Mouse (Mus musculus): ENCODE measurements around the gene Hoxb2.

Hoxb2 gene

DNA sequence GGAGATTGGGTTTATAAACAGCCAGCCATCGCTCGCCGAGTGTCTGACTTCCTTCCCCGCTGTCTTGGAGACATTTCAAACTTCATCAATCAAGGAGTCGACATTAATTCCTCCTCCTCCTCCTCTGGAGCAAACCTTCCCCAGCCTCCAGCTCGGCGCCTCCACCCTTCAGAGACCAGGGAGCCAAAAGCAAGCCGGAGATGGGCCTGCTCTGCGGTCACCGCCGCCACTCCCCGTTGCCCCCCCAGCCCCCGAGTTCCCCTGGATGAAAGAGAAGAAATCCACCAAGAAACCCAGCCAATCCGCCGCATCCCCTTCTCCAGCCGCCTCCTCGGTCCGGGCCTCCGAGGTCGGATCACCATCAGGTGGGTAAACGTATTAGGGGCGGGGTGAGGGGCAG, 1.5 kb downstream of the Hoxb2 start:
- DNase-seq (ENCODE audit: low spot score) = no peak

- peak; percentile 54 for DNase-seq (ENCODE audit: low spot score)
Observed at GRCm38 (mm10) chr11:96352691-96353521, 2.6 kb downstream of the Hoxb2 start.

DNA sequence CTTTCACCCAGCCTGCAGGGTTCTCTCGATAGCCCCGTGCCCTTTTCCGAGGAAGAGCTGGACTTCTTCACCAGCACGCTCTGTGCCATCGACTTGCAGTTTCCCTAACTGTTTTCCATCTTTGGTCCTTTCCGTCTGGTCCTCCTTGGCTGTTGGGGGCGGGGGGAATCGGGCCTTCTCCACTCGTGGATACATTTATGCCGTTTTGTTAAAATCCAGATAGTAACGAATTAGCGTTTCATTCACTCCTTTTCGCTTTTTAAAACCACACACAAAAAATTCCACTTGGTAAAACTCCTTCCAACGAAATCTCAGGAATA, 3.2 kb downstream of the Hoxb2 start:
- peak; percentile 43 for DNase-seq (ENCODE audit: low spot score)

DNA sequence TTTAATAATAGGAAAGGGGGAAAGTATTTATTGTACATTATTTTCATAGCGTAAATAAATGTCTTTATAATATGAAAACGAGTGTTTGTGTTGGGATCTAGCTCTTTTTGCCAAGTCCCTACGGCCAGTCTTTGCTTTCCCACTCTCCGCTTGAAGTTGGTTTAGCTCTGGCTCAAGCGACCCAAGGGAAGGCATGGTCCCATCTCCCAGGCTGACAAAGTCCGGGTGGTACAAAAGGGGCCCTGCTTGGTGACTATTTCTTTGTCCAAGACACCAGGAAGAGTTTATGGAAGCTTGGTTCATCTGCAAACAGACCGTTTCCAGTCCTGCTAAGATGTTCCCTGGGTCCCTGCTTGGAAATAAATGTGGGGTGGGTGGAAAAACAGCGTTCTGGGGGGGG, 3.6 kb downstream of the Hoxb2 start:
- DNase-seq (ENCODE audit: low spot score) = peak; percentile 35

DNA sequence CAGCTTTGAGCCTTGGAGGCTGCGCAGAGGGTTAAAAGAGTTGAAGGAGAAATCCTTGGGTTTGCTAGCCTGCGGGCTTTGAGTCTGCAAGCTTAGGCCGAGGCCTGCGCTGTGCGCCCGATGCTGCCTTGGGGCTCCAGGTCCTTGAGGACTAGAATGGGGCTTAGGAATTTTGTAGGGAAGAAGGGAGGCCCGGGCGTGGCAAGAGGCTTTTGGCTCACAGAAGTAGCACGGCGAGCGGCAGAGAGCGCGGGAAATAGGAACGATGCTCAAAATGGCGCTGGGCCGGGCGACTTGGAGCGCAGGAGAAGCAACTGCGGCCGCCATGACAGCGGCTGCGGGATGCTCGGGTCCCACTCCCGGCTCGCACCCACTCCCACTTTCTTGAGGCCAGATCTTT, 4.1 kb downstream of the Hoxb2 start:
- peak; percentile 55 for DNase-seq (ENCODE audit: low spot score)

DNA sequence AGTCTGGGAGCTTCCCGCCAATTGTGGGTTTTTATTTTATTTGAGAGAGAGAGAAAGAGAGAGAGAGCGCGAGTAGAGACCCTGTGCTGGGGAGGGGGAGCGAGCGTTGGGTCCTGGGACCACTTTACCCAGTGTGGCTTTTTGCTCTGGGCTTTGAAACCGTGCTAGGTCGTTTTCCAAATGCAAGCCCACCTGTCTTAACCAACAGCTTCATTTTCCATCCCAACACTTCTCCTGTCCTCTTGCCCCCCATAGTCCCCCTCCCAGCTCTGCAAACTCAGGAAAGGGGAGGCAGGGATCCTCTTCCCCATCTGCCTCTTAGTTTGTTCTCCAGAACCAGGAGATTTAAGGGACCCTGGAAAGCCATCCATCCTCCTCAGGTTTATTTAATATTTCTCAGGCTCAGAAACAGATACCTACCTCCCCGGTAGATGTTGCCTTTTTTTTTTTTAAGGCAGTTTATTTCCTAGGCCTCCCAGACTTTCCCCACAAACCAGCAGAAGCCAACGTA, 4.5 kb downstream of the Hoxb2 start:
- DNase-seq (ENCODE audit: low spot score) = peak; percentile 31

GRCm38 (mm10) chr11:96363807-96364206, 13.5 kb downstream of the Hoxb2 start:
- peak; percentile 35 for DNase-seq (ENCODE audit: low spot score)

DNA sequence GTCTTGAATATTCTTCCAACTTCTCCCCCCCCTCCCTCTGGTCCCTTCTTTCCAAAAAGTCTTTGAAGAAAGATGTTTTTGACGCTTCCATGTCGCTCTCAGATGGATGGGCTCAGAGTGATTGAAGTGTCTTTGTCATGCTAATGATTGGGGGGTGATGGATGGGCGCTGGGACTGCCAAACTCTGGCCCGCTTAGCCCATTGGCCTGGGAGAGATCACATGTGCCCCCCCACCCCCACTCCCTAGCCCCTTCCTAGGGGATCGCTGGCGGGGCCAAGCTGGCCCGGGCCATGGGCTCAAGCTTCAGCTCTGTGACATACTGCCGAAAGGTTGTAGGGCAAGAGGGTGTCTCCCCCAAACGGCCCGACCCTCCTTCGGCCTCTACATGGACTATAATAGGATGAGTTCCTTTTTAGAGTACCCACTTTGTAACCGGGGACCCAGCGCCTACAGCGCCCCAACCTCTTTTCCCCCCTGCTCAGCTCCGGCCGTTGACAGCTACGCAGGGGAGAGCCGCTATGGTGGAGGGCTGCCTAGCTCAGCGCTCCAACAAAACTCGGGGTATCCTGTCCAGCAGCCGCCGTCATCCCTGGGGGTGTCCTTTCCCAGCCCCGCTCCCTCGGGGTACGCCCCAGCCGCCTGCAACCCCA, 15.2 kb downstream of the Hoxb2 start, which contains the start of gene Hoxb1:
TSS of gene Hoxb1 (plus strand) at position 312 of the 651 bp plus-strand sequence.
- DNase-seq (ENCODE audit: low spot score) = no peak

GRCm38 (mm10) chr11:96366092-96367041, 16.0 kb downstream of the Hoxb2 start:
- DNase-seq (ENCODE audit: low spot score) = no peak

- DNase-seq (ENCODE audit: low spot score) = no peak
Observed at GRCm38 (mm10) chr11:96367141-96367540, 16.8 kb downstream of the Hoxb2 start.

DNA sequence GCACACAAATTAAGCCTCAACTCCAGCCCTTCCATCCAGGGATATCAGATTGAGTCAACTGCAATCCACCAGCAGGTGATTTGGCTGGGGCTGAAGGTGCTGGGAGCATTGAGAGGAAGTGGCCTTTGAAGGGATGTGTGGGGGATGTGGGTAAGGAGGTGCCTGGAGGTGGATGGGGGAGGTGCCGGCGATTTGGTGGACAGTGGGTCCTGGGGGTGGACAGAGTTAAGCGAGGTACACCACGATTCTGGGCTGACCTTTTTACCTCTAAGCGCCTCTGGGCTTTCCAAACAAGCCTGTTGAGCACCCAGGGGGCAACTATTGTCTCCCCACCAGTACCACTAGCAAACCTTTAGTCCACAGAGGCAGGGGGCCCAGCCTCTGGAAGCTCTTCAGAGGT, 18.4 kb downstream of the Hoxb2 start:
- no peak for DNase-seq (ENCODE audit: low spot score)

GRCm38 (mm10) chr11:96369140-96369539, 18.8 kb downstream of the Hoxb2 start:
- DNase-seq (ENCODE audit: low spot score) = no peak

DNA sequence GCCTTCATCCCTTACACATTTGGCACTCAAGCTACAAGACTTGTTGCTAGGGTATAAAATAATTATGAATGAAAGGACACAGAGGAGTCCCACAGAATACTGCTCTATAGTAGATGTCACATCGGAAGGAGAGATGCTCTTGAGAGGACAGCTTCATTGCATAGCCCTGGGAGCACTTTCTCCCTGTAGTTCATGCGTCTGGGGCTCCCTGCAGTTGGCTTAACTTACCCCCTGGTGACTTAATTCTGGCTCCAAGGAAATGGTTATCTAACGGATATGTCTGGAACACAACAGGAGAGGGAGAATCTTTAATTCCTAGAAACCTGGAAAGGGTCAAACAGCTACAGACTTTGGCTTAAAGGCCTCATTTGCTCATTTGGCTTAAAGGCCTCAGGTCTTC, 21.4 kb downstream of the Hoxb2 start:
- no peak for DNase-seq (ENCODE audit: low spot score)

DNA sequence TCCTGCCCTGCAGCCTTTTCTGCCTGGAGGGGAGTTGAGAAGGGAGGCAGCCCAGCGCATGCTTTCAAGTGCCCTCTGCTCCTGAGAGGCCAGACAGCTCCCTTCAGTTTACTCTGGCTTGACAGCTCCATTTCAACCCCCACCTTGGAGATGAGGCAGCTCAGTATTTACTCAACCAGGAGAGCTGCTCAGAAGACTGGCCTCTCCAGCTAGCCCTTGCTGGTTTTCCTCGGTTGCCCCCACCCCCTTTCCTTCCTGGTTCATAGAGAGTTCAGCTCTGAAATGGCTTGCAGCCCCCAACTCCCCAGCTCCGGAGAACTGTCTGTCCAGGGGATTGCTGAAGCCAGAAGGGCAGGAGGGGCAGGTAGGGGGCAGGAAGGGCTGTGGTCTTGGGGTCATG, 22.2 kb downstream of the Hoxb2 start:
- DNase-seq (ENCODE audit: low spot score) = no peak

GRCm38 (mm10) chr11:96374810-96375209, 24.5 kb downstream of the Hoxb2 start:
- no peak for DNase-seq (ENCODE audit: low spot score)

DNA sequence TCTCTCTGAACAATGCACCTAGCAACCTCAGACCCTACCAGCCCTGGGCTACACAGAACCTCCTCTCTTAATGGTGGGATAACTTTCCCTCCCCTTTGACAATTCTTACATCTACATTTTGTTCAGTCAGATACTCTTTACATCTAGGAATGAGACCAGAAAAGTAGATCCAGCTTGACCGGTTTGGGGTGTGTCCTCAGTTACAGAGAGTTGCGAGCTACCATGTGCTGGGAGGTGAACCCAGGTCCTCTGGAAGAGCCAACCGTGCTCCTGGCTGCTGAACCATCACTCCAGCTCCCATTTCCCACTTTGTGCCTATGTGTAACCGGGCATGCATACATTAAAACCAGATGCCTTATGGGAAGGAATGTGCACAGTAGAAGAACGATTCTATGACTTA, 33.1 kb downstream of the Hoxb2 start:
- DNase-seq (ENCODE audit: low spot score) = no peak

GRCm38 (mm10) chr11:96387635-96388034, 37.3 kb downstream of the Hoxb2 start:
- no peak for DNase-seq (ENCODE audit: low spot score)

GRCm38 (mm10) chr11:96396772-96397626, 46.7 kb downstream of the Hoxb2 start:
- DNase-seq (ENCODE audit: low spot score) = no peak

DNA sequence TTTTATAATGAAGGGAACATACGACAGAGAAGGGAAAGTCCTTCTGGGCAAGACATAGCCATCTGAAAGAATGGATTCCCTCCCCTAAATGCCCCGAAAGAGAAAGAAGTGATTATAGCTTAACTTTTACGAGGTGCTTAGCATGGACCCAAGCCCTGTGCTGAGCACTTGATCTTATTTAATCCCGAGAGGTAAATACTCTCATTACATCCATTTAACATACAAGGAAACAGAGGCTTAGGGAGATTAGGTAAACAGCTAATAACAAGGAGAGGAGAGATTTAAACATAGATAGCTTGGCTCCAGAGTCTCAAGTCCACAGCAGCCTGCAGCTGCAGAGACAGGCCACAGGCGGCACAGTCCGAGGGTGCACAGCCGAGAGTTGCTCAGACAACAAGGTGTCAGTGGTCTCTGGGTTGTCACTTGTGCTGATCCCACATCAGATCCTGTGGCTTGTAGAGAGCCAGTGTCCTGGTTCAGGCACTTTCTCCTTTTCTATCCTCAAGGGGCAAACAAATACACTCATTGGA, 47.5 kb downstream of the Hoxb2 start:
- DNase-seq (ENCODE audit: low spot score) = no peak

DNA sequence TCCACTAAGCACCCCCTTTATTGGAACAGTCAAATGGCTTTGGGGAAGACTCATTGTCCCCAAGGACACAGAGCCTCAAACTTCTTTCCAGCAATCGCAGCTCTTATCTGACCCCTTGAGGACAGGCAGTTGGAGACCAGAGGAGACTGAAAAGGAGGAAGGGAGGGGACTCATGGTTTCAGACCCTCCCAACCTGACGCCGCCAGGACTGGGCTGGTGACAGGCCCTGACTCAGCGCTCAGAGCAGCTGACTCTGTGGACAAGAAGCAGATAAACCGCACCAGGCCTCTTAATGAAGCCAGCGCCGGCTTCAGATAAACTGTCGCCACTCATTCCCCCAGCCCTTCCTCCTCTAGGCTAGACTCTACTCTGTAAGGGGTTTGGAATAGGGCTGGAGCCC, 49.6 kb downstream of the Hoxb2 start:
- no peak for DNase-seq (ENCODE audit: low spot score)
